Mouse (Mus musculus): ENCODE measurements around the gene D930007J09Rik.

DNA sequence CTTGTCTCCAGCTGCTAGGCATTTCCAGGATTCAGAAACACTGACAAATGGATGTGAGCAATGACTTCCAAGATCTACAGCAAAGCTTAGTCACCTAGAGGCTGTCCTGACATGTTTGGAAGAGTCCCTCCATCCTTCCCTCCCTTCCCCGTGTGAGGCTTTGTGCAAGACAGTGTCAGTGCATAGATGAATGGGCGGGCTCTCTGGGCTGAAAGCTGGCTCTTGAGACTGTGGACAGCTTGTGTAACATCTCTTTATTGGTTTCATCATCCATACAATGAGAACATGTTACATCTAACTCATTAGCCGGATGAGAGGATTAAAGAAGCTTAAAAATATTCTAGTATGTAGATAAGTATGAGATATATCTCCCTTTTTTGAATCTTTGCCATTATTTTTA lies 30.1 kb upstream of the D930007J09Rik start:
- TF ChIP-seq POLR2AphosphoS2 (IDR thresholded peaks at IDR 0.05; ENCODE audit: insufficient read length, low read depth) = no peak
- no peak for TF ChIP-seq USF1 (IDR thresholded peaks at IDR 0.05; ENCODE audit: low read depth)
- no peak for TF ChIP-seq CEBPB (IDR thresholded peaks at IDR 0.05; ENCODE audit: insufficient read depth, poor library complexity, severe bottlenecking)
- no peak for TF ChIP-seq E2F4 (IDR thresholded peaks at IDR 0.05; ENCODE audit: insufficient read depth)

All from myocyte (in vitro differentiated cells).